Mouse (Mus musculus) C2C12 (cell line): ENCODE measurements around the gene Ahcyl2. TPM values are rescaled to one million over a fixed set of nuclear protein-coding genes. Genes with fewer than 3 reads are reported as not detected.

Experiments used
- H3K27me3 ChIP-seq: one replicate; pipeline ENCODE4 v1.6.1; 2011; ENCODE audit not compliant: control insufficient read depth, insufficient read depth, insufficient read length
- H3K36me3 ChIP-seq: one replicate; pipeline ENCODE4 v1.6.1; 2011; ENCODE audit not compliant: control insufficient read depth, insufficient read depth
- H3K4me3 ChIP-seq: one replicate; pipeline ENCODE4 v1.5.1; 2011; ENCODE audit warnings: mild to moderate bottlenecking, control low read depth; ENCODE audit not compliant: poor library complexity, insufficient read depth, severe bottlenecking
- H3K79me2 ChIP-seq: one replicate; pipeline ENCODE4 v1.6.1; 2011; ENCODE audit not compliant: control insufficient read depth, insufficient read depth
- H3K79me3 ChIP-seq: one replicate; pipeline ENCODE4 v1.6.1; 2011; ENCODE audit warnings: low read depth, control low read depth
- H3ac ChIP-seq: one replicate; pipeline ENCODE3; 2011; ENCODE audit warnings: low read depth; ENCODE audit not compliant: control insufficient read depth, insufficient read length
- CEBPB ChIP-seq: IDR thresholded peaks from one replicate; pipeline ENCODE4 v1.6.1; 2011; ENCODE audit warnings: low read depth, mild to moderate bottlenecking, control low read depth, moderate library complexity
- CTCF ChIP-seq: IDR thresholded peaks from one replicate; pipeline ENCODE4 v1.5.1; 2011; ENCODE audit not compliant: control insufficient read depth, insufficient read depth, insufficient read length
- FOSL1 ChIP-seq: IDR thresholded peaks from one replicate; pipeline ENCODE4 v1.8.0; 2011; ENCODE audit warnings: mild to moderate bottlenecking, low read length; ENCODE audit not compliant: poor library complexity, insufficient read depth, severe bottlenecking
- MAX ChIP-seq: IDR thresholded peaks from one replicate; pipeline ENCODE4 v1.6.1; 2011; ENCODE audit warnings: mild to moderate bottlenecking, control low read depth
- MYOD1 ChIP-seq: IDR thresholded peaks from one replicate; pipeline ENCODE4 v1.6.1; 2011; ENCODE audit warnings: low read depth; ENCODE audit not compliant: control insufficient read depth, insufficient read length
- MYOG ChIP-seq: IDR thresholded peaks from one replicate; pipeline ENCODE4 v1.6.1; 2011; ENCODE audit not compliant: control insufficient read depth, insufficient read length; ENCODE audit errors: extremely low read depth
- USF1 ChIP-seq: IDR thresholded peaks from one replicate; pipeline ENCODE4 v1.6.1; 2011; ENCODE audit warnings: low read depth, mild to moderate bottlenecking, control low read depth, moderate library complexity
- polyA plus RNA-seq: library from polyadenylated mRNA; unstranded; fragments of >200 nt; fragmentation: generic; extraction: Trizol; gene quantifications from one replicate; pipeline ENCODE4 v1.2.1, GENCODE M21; 2012; ENCODE audit warnings: missing spikeins

The Ahcyl2 gene
- polyA plus RNA-seq, 1 experiment, result 6.3 TPM

GRCm38 (mm10) chr6:29868341-29868895, 100.6 kb downstream of the Ahcyl2 start:
- no peaks in the 10 kb centered on the region for H3K79me3 ChIP-seq
- H3K27me3 ChIP-seq, result no peaks in the 10 kb centered on the region
- H3K79me2 ChIP-seq, result no peaks in the 10 kb centered on the region
- H3K4me3 ChIP-seq, result no peak overlapping the region
- H3ac ChIP-seq, result no peak overlapping the region
- TF ChIP-seq MYOD1 (no peak), CTCF (no peak), MAX (no peak), FOSL1 (no peak), USF1 (no peak), CEBPB (no peak)
- no peaks in the 10 kb centered on the region for H3K36me3 ChIP-seq

GRCm38 (mm10) chr6:29873654-29874053, 105.8 kb downstream of the Ahcyl2 start:
- H3K36me3 ChIP-seq, result no peaks in the 10 kb centered on the region
- no peak overlapping the region for H3K4me3 ChIP-seq
- no peaks in the 10 kb centered on the region for H3K79me3 ChIP-seq
- no peak overlapping the region for H3ac ChIP-seq
- no peaks in the 10 kb centered on the region for H3K27me3 ChIP-seq
- TF ChIP-seq FOSL1 (no peak), USF1 (no peak), CEBPB (no peak), CTCF (no peak), MYOD1 (no peak), MYOG (no peak)
- no peaks in the 10 kb centered on the region for H3K79me2 ChIP-seq

GRCm38 (mm10) chr6:29875576-29875975, 107.8 kb downstream of the Ahcyl2 start:
- Histone ChIP-seq H3K79me2 (no peaks in the 10 kb centered on the region), H3K36me3 (no peaks in the 10 kb centered on the region), H3K4me3 (no peak overlapping the region), H3ac (no peak overlapping the region), H3K79me3 (no peaks in the 10 kb centered on the region), H3K27me3 (no peaks in the 10 kb centered on the region)
- TF ChIP-seq MYOD1 (no peak), CTCF (no peak), CEBPB (no peak), FOSL1 (no peak), USF1 (no peak), MYOG (no peak), MAX (no peak)

- TF ChIP-seq MYOD1 (no peak), MAX (no peak), USF1 (no peak), CEBPB (no peak), CTCF (no peak), FOSL1 (no peak), MYOG (no peak)
- Histone ChIP-seq H3ac (no peak overlapping the region), H3K27me3 (no peaks in the 10 kb centered on the region), H3K36me3 (no peaks in the 10 kb centered on the region), H3K4me3 (no peak overlapping the region), H3K79me3 (no peaks in the 10 kb centered on the region), H3K79me2 (no peaks in the 10 kb centered on the region)
These were observed 109.0 kb downstream of the Ahcyl2 start for GRCm38 (mm10) chr6:29876782-29877181.

- Histone ChIP-seq H3ac (no peak overlapping the region), H3K4me3 (no peak overlapping the region), H3K27me3 (no peaks in the 10 kb centered on the region), H3K79me2 (no peaks in the 10 kb centered on the region), H3K79me3 (no peaks in the 10 kb centered on the region), H3K36me3 (no peaks in the 10 kb centered on the region)
- TF ChIP-seq CEBPB (no peak), CTCF (no peak), MYOG (no peak), MYOD1 (no peak), USF1 (no peak), FOSL1 (no peak), MAX (no peak)
These were observed 111.8 kb downstream of the Ahcyl2 start for GRCm38 (mm10) chr6:29879579-29879978.

GRCm38 (mm10) chr6:29880796-29881195, 113.0 kb downstream of the Ahcyl2 start:
- TF ChIP-seq FOSL1 (no peak), MYOD1 (no peak), USF1 (no peak), CTCF (no peak), MAX (no peak), CEBPB (no peak), MYOG (no peak)
- H3K79me3 ChIP-seq, result no peaks in the 10 kb centered on the region

More at GRCm38 (mm10) chr6:29880796-29881195, 113.0 kb downstream of the Ahcyl2 start:
- Histone ChIP-seq H3ac (no peak overlapping the region), H3K36me3 (no peaks in the 10 kb centered on the region), H3K27me3 (no peaks in the 10 kb centered on the region), H3K4me3 (no peak overlapping the region), H3K79me2 (no peaks in the 10 kb centered on the region)
